Mouse (Mus musculus) bone marrow, adult 2 months (tissue): ENCODE data around the gene Osbpl9.

Experiments used
- CTCF ChIP-seq: fragments of 200-500 bp; IDR thresholded peaks from 2 replicates; pipeline ENCODE4 v1.5.1; 2011; ENCODE audit warnings: low read length, control low read depth; ENCODE audit not compliant: control insufficient read depth, insufficient read depth
- POLR2A ChIP-seq: fragments of 200-500 bp; IDR thresholded peaks from 2 replicates; pipeline ENCODE4 v1.6.1; 2011; ENCODE audit warnings: low read depth, mild to moderate bottlenecking, control low read depth, low read length, borderline replicate concordance; ENCODE audit not compliant: control insufficient read depth

GRCm38 (mm10) chr4:109245016-109245620 is 43.0 kb upstream of the Osbpl9 start:
- no peak for TF ChIP-seq CTCF
- TF ChIP-seq POLR2A = no peak
